Mouse (Mus musculus) neural tube, embryonic 11.5 days (tissue): ENCODE measurements at regions not wholly inside any gene's neighbourhood (a gene's known extent, or its start where the extent isn't known, plus 50 kb on each side); places are given as distances from the start of the nearest gene placed in this dataset.
A peak's percentile ranks its signal among the peaks of the same experiment; 100 is the strongest.

Experiments used
- ATAC-seq: fragments of 200-750 bp; cut with Nextera tagmentation; 2 replicates; pipeline ENCODE4 v1.8.0; 2017; ENCODE audit warnings: moderate number of reproducible peaks, mild to moderate bottlenecking, moderate TSS enrichment, moderate library complexity; ENCODE audit not compliant: insufficient read depth, low FRiP score, low TSS enrichment
- DNase-seq: peaks from one replicate; pipeline ENCODE4 v3.0.0-alpha.2; 2015; ENCODE audit warnings: low spot score
- H3K27ac ChIP-seq: fragments of 300-500 bp; sonication (generic); 2 replicates; pipeline ENCODE4 v1.5.1; 2014; ENCODE audit warnings: low read depth, mild to moderate bottlenecking, low read length
- H3K27me3 ChIP-seq: fragments of 300-500 bp; sonication (generic); 2 replicates; pipeline ENCODE4 v1.6.1; 2014; ENCODE audit warnings: mild to moderate bottlenecking, low read length, mixed read lengths; ENCODE audit not compliant: control insufficient read depth, insufficient read depth
- H3K36me3 ChIP-seq: fragments of 300-500 bp; sonication (generic); 2 replicates; pipeline ENCODE4 v1.6.1; 2014; ENCODE audit warnings: mild to moderate bottlenecking, low read length, moderate library complexity, mixed read lengths; ENCODE audit not compliant: control insufficient read depth, insufficient read depth
- H3K4me1 ChIP-seq: fragments of 300-500 bp; sonication (generic); 2 replicates; pipeline ENCODE4 v1.6.1; 2014; ENCODE audit warnings: low read length, mixed read lengths; ENCODE audit not compliant: control insufficient read depth, insufficient read depth
- H3K4me2 ChIP-seq: fragments of 300-500 bp; sonication (generic); 2 replicates; pipeline ENCODE4 v1.6.1; 2014; ENCODE audit warnings: low read depth, mild to moderate bottlenecking, moderate library complexity
- H3K4me3 ChIP-seq: fragments of 300-500 bp; sonication (generic); 2 replicates; pipeline ENCODE4 v1.5.1; 2014; ENCODE audit warnings: low read depth, low read length
- H3K9ac ChIP-seq: fragments of 300-500 bp; sonication (generic); 2 replicates; pipeline ENCODE4 v1.6.1; 2014; ENCODE audit warnings: mild to moderate bottlenecking, low read length
- H3K9me3 ChIP-seq: fragments of 300-500 bp; sonication (generic); 2 replicates; pipeline ENCODE4 v1.6.1; 2016; ENCODE audit warnings: low read length; ENCODE audit not compliant: control insufficient read depth
- WGBS: fragments of 180-500 bp; shearing (Covaris S2); extraction: QIAGEN DNeasy Blood & Tissue Kit; methylation state at CpG from one replicate; pipeline ENCODE4 v1.1.7; 2014; 5-methylcytosine and 5-hydroxymethylcytosine counted together

GRCm38 (mm10) chr10:96325297-96325696, 188.9 kb downstream of the Gm5426 start:
- no peak for DNase-seq
- Histone ChIP-seq H3K9me3 (no peaks in the 10 kb centered on the region), H3K9ac (no peak overlapping the region), H3K4me1 (no peaks in the 10 kb centered on the region), H3K4me2 (no peak overlapping the region), H3K27me3 (no peaks in the 10 kb centered on the region), H3K36me3 (no peaks in the 10 kb centered on the region), H3K27ac (no peak overlapping the region), H3K4me3 (no peak overlapping the region)
- ATAC-seq = no peak
- WGBS = 100% methylated on average over 1 of the region's 1 CpGs

GRCm38 (mm10) chr10:96330639-96331487, 194.5 kb downstream of the Gm5426 start:
- DNase-seq (no peak), ATAC-seq (0 out of 2 replicates have a peak, but pooled peaks have one; percentile 35)
- no peak overlapping the region for H3K4me3 ChIP-seq
- H3K27me3 ChIP-seq = no peaks in the 10 kb centered on the region
- H3K9ac ChIP-seq = no peak overlapping the region
- no peak overlapping the region for H3K4me2 ChIP-seq
- 40% methylated on average over 6 of the region's 6 CpGs for WGBS
- H3K27ac ChIP-seq = no peak overlapping the region
- no peaks in the 10 kb centered on the region for H3K4me1 ChIP-seq
- no peaks in the 10 kb centered on the region for H3K36me3 ChIP-seq
- no peaks in the 10 kb centered on the region for H3K9me3 ChIP-seq

- Histone ChIP-seq H3K4me1 (no peaks in the 10 kb centered on the region), H3K4me2 (no peak overlapping the region), H3K36me3 (no peaks in the 10 kb centered on the region), H3K27me3 (no peaks in the 10 kb centered on the region), H3K9me3 (no peaks in the 10 kb centered on the region), H3K4me3 (no peak overlapping the region), H3K9ac (no peak overlapping the region), H3K27ac (no peak overlapping the region)
- 82% methylated on average over 10 of the region's 10 CpGs for WGBS
- ATAC-seq = no peak
- no peak for DNase-seq
Observed at GRCm38 (mm10) chr10:96332731-96333201, 196.4 kb downstream of the Gm5426 start.

- Histone ChIP-seq H3K27ac (no peak overlapping the region), H3K9ac (no peak overlapping the region), H3K4me3 (no peak overlapping the region), H3K9me3 (no peaks in the 10 kb centered on the region), H3K36me3 (no peaks in the 10 kb centered on the region), H3K4me2 (no peak overlapping the region), H3K4me1 (no peaks in the 10 kb centered on the region), H3K27me3 (no peaks in the 10 kb centered on the region)
- no peak for ATAC-seq
- no peak for DNase-seq
- 76% methylated on average over 6 of the region's 6 CpGs for WGBS
Observed at GRCm38 (mm10) chr10:96333224-96333623, 196.8 kb downstream of the Gm5426 start.

- ATAC-seq (no peak), DNase-seq (no peak)
- H3K4me1 ChIP-seq = no peaks in the 10 kb centered on the region
- no peaks in the 10 kb centered on the region for H3K9me3 ChIP-seq
- H3K36me3 ChIP-seq = no peaks in the 10 kb centered on the region
- 87% methylated on average over 3 of the region's 3 CpGs for WGBS
- no peaks in the 10 kb centered on the region for H3K27me3 ChIP-seq
- H3K4me2 ChIP-seq = no peak overlapping the region
- H3K9ac ChIP-seq = no peak overlapping the region
- H3K27ac ChIP-seq = no peak overlapping the region
- H3K4me3 ChIP-seq = no peak overlapping the region
Observed at GRCm38 (mm10) chr10:96336271-96336670, 199.9 kb downstream of the Gm5426 start.

- no peak overlapping the region for H3K4me3 ChIP-seq
- WGBS = 82% methylated on average over 9 of the region's 9 CpGs
- no peak for DNase-seq
Observed at GRCm38 (mm10) chr10:96337088-96337666, 200.8 kb downstream of the Gm5426 start.

GRCm38 (mm10) chr10:96337797-96338608, 201.6 kb downstream of the Gm5426 start:
- H3K36me3 ChIP-seq = no peaks in the 10 kb centered on the region
- H3K4me3 ChIP-seq = no peak overlapping the region
- no peak overlapping the region for H3K4me2 ChIP-seq
- DNase-seq (no peak), ATAC-seq (no peak)
- H3K9ac ChIP-seq = no peak overlapping the region
- no peaks in the 10 kb centered on the region for H3K4me1 ChIP-seq
- H3K27ac ChIP-seq = no peak overlapping the region
- WGBS = 76% methylated on average over 7 of the region's 7 CpGs
- H3K27me3 ChIP-seq = no peaks in the 10 kb centered on the region
- no peaks in the 10 kb centered on the region for H3K9me3 ChIP-seq

More at GRCm38 (mm10) chr10:96337088-96337666, 200.8 kb downstream of the Gm5426 start:
- Histone ChIP-seq H3K4me1 (no peaks in the 10 kb centered on the region), H3K9ac (no peak overlapping the region), H3K4me2 (no peak overlapping the region), H3K27ac (no peak overlapping the region), H3K27me3 (no peaks in the 10 kb centered on the region), H3K36me3 (no peaks in the 10 kb centered on the region), H3K9me3 (no peaks in the 10 kb centered on the region)
- ATAC-seq = no peak

- Histone ChIP-seq H3K4me3 (no peak overlapping the region), H3K4me2 (no peak overlapping the region), H3K9me3 (no peaks in the 10 kb centered on the region), H3K4me1 (no peaks in the 10 kb centered on the region), H3K27ac (no peak overlapping the region), H3K9ac (no peak overlapping the region), H3K27me3 (no peaks in the 10 kb centered on the region), H3K36me3 (no peaks in the 10 kb centered on the region)
- ATAC-seq = no peak
- no peak for DNase-seq
- 86% methylated on average over 2 of the region's 2 CpGs for WGBS
Observed at GRCm38 (mm10) chr10:96338609-96338978, 202.2 kb downstream of the Gm5426 start.
